Mouse (Mus musculus): ENCODE data around the gene Med12.

GRCm38 (mm10) chrX:101338666-101339065 is 64.8 kb downstream of the Med12 start:
- TF ChIP-seq POLR2A (IDR thresholded peaks at IDR 0.05; ENCODE audit: borderline replicate concordance, extremely low read depth, insufficient read depth, insufficient read length, poor library complexity, severe bottlenecking) (no peak), CTCF (IDR thresholded peaks at IDR 0.05; ENCODE audit: borderline replicate concordance, extremely low read depth, insufficient read depth, insufficient read length) (no peak)
